Mouse (Mus musculus) ES-Bruce4 (cell line): ENCODE measurements around the gene Traf3ip3.

Experiments used
- CTCF ChIP-seq: IDR thresholded peaks from one replicate; pipeline ENCODE4 v1.8.1; 2011; ENCODE audit warnings: low read depth, low read length
- EP300 ChIP-seq: IDR thresholded peaks from 2 replicates; pipeline ENCODE4 v1.6.1; 2011; ENCODE audit warnings: low read depth, low read length; ENCODE audit not compliant: insufficient read depth
- POLR2A ChIP-seq: IDR thresholded peaks from one replicate; pipeline ENCODE4 v1.8.1; 2011; ENCODE audit warnings: low read length; ENCODE audit not compliant: insufficient read depth

GRCm38 (mm10) chr1:193128055-193128454 is 73.4 kb downstream of the Traf3ip3 start:
- no peak for TF ChIP-seq CTCF
- TF ChIP-seq POLR2A, result no peak
- TF ChIP-seq EP300, result no peak
